Mouse (Mus musculus): ENCODE data around the gene Ambn.

Ambn gene

GRCm38 (mm10) chr5:88455691-88456090 is at the start of gene Ambn:
Ambn (plus strand) TSS chr5:88455991.
- DNase-seq (ENCODE audit: low spot score in 2 of 2) = no peak

- no peak for DNase-seq (ENCODE audit: low spot score in 2 of 2)
Observed at GRCm38 (mm10) chr5:88420319-88421065, 35.3 kb upstream of the Ambn start.

GRCm38 (mm10) chr5:88424892-88425291 is 30.9 kb upstream of the Ambn start:
- peak; percentile 17 to 18 for DNase-seq (ENCODE audit: low spot score in 2 of 2)

GRCm38 (mm10) chr5:88426753-88427152 is 29.0 kb upstream of the Ambn start:
- DNase-seq (ENCODE audit: low spot score in 2 of 2) = no peak

- DNase-seq (ENCODE audit: low spot score in 2 of 2) = no peak
Observed at GRCm38 (mm10) chr5:88467471-88467870, 11.7 kb downstream of the Ambn start.

- DNase-seq (ENCODE audit: low spot score in 2 of 2) = no peak
Observed at GRCm38 (mm10) chr5:88468807-88469704, 13.3 kb downstream of the Ambn start.

- DNase-seq (ENCODE audit: low spot score in 2 of 2) = no peak
Observed at GRCm38 (mm10) chr5:88487675-88488074, 31.9 kb downstream of the Ambn start, which contains the start of gene Enam. Enam (plus strand) TSS chr5:88487975.

GRCm38 (mm10) chr5:88489004-88489403 is 33.2 kb downstream of the Ambn start:
- DNase-seq (ENCODE audit: low spot score in 2 of 2) = no peak

DNA sequence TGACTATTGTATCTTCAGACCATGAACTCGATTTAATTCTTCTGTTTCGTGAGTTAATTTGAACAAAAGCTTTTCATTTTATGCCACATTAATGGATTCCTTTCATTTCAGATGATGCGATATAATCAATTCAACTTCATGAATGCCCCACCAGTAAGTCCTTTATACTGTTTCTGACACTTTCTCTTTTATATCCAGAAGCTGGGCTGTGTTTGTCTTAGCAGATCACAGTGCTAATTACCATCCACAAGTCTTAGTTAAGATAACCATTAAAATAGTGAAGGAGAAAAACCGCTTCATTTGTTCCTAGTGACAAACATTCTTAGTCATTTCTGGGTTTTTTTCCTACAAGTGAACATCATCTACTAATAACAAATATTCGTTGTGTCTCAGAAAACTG is 35.3 kb downstream of the Ambn start:
- DNase-seq (ENCODE audit: low spot score in 2 of 2) = no peak

DNA sequence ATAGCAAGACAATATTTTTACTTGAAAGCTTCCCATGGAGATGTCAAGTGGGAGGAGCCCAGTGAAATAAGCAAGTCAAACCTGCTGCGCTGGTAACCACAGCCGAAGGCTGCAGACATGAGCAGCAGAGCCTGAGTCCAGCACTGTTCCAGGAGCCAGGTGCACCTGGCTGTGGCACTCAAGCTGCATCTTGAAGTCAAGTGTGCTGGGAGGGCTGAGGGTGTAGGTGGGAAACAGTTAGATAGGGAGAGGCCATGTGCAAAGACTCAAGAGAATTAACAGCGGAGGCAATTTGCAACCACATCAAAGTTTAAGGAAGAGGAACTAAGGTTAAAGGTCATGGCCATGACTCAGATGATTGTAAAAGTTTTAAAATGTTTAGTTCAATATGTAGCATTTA is 44.0 kb downstream of the Ambn start:
- no peak for DNase-seq (ENCODE audit: low spot score in 2 of 2)

DNA sequence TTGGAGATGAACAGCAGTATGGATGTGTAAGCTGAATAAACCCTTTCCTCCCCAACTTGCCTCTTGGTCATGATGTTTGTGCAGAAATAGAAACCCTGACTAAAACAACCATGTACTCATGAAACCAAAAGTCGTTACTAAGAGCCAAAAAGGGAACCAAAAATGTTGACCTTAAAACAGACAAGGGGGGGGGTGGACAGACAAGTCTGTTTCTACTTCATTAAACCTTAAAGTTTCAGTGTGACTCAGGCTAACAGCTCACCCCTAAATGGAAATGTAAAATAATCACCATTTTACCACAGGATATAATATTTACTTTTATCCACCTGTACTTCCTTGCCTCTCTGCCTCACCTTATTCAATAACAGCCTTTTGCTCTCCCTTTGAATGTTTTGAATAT is 52.8 kb downstream of the Ambn start:
- no peak for DNase-seq (ENCODE audit: low spot score in 2 of 2)

GRCm38 (mm10) chr5:88508990-88509389 is 53.2 kb downstream of the Ambn start:
- no peak for DNase-seq (ENCODE audit: low spot score in 2 of 2)

Measured in frontal cortex, postnatal 36 days (tissue).